Mouse (Mus musculus) activated CD4-positive, CD25-positive, alpha-beta regulatory T cell, adult 4 months (primary cell): ENCODE measurements around the gene Msi2. TPM values are rescaled to one million over a fixed set of nuclear protein-coding genes. Genes with fewer than 3 reads are reported as not detected.

ENCODE experiments used
- ATAC-seq: one replicate; pipeline ENCODE4 v1.8.0; 2017
- polyA plus RNA-seq, 2 experiments: library from polyadenylated mRNA; unstranded; fragments of 100-300 nt; shearing (Covaris generic); gene quantifications; one replicate each; pipeline ENCODE4 v1.2.1; 2017

Gene Msi2
- 10 to 100 TPM; 21.6 to 25.6 TPM for polyA plus RNA-seq

- peak; percentile 82 for ATAC-seq
Observed at GRCm38 (mm10) chr11:88718050-88718765, at the start of gene Msi2. Gene Msi2, minus strand, starts transcription at chr11:88718513.

- no peak for ATAC-seq
Observed at GRCm38 (mm10) chr11:88765635-88766034, 47.3 kb upstream of the Msi2 start.

GRCm38 (mm10) chr11:88763371-88763770 is 45.1 kb upstream of the Msi2 start:
- ATAC-seq: no peak

- no peak for ATAC-seq
Observed at GRCm38 (mm10) chr11:88759501-88759900, 41.2 kb upstream of the Msi2 start.

- ATAC-seq: no peak
Observed at GRCm38 (mm10) chr11:88758402-88758801, 40.1 kb upstream of the Msi2 start.

- no peak for ATAC-seq
Observed at GRCm38 (mm10) chr11:88745306-88745705, 27.0 kb upstream of the Msi2 start.

- ATAC-seq: no peak
Observed at GRCm38 (mm10) chr11:88739574-88740295, 21.4 kb upstream of the Msi2 start.

- no peak for ATAC-seq
Observed at GRCm38 (mm10) chr11:88729363-88729762, 11.1 kb upstream of the Msi2 start.

- no peak for ATAC-seq
Observed at GRCm38 (mm10) chr11:88728508-88728890, 10.2 kb upstream of the Msi2 start.

GRCm38 (mm10) chr11:88727768-88728507 is 9.6 kb upstream of the Msi2 start:
- ATAC-seq: no peak

- no peak for ATAC-seq
Observed at GRCm38 (mm10) chr11:88721144-88721636, 2.9 kb upstream of the Msi2 start.

GRCm38 (mm10) chr11:88720261-88721143 is 2.2 kb upstream of the Msi2 start:
- ATAC-seq: no peak

- ATAC-seq: no peak
Observed at GRCm38 (mm10) chr11:88719601-88720000, 1.3 kb upstream of the Msi2 start.

GRCm38 (mm10) chr11:88718766-88719595 is 668 bp upstream of the Msi2 start:
- peak; percentile 16 for ATAC-seq

- no peak for ATAC-seq
Observed at GRCm38 (mm10) chr11:88717644-88718049, 666 bp downstream of the Msi2 start.

GRCm38 (mm10) chr11:88717016-88717643 is 1.2 kb downstream of the Msi2 start:
- no peak for ATAC-seq

GRCm38 (mm10) chr11:88716061-88716994 is 2.0 kb downstream of the Msi2 start:
- ATAC-seq: peak; percentile 15

- ATAC-seq: no peak
Observed at GRCm38 (mm10) chr11:88715299-88715698, 3.0 kb downstream of the Msi2 start.

- no peak for ATAC-seq
Observed at GRCm38 (mm10) chr11:88714127-88714526, 4.2 kb downstream of the Msi2 start.

GRCm38 (mm10) chr11:88713479-88713878 is 4.8 kb downstream of the Msi2 start:
- no peak for ATAC-seq
